Mouse (Mus musculus): Measurements from ENCODE around the gene Gm11634.
"Not testable (repeated sequence)": the region's sequence is repeated elsewhere in the genome, so short reads cannot be mapped to it uniquely, and the experiment has no call there.

The Gm11634 gene

GRCm38 (mm10) chr11:101616948-101617767 is 18.1 kb upstream of the Gm11634 start:
- DNase-seq, result no peak

- no peak for DNase-seq
These were observed 17.0 kb upstream of the Gm11634 start for GRCm38 (mm10) chr11:101616104-101616503.

- DNase-seq, result no peak
These were observed 16.3 kb upstream of the Gm11634 start for GRCm38 (mm10) chr11:101615380-101615779.

GRCm38 (mm10) chr11:101614116-101614515 is 15.1 kb upstream of the Gm11634 start:
- no peak for DNase-seq

- DNase-seq, result no peak
These were observed 14.5 kb upstream of the Gm11634 start for GRCm38 (mm10) chr11:101613596-101613995.

GRCm38 (mm10) chr11:101610445-101610844 is 11.4 kb upstream of the Gm11634 start:
- DNase-seq, result no peak

GRCm38 (mm10) chr11:101607134-101607533 is 8.1 kb upstream of the Gm11634 start:
- not testable (repeated sequence) for DNase-seq

- DNase-seq, result peak; percentile 88 to 92
These were observed 5.7 kb upstream of the Gm11634 start for GRCm38 (mm10) chr11:101604531-101605453.

- no peak for DNase-seq
These were observed 5.1 kb upstream of the Gm11634 start for GRCm38 (mm10) chr11:101604116-101604515.

- peak; percentile 86 to 87 for DNase-seq
These were observed 3.4 kb upstream of the Gm11634 start for GRCm38 (mm10) chr11:101602491-101602890.

GRCm38 (mm10) chr11:101589989-101590624 is 8.9 kb downstream of the Gm11634 start:
- DNase-seq, result no peak

GRCm38 (mm10) chr11:101589444-101589843 is 9.6 kb downstream of the Gm11634 start:
- peak; percentile 79 to 83 for DNase-seq

GRCm38 (mm10) chr11:101588868-101589267 is 10.2 kb downstream of the Gm11634 start:
- DNase-seq, result no peak

GRCm38 (mm10) chr11:101587676-101588075 is 11.4 kb downstream of the Gm11634 start:
- no peak for DNase-seq

- no peak for DNase-seq
These were observed 13.3 kb downstream of the Gm11634 start for GRCm38 (mm10) chr11:101585805-101586204.

- not testable (repeated sequence) for DNase-seq
These were observed 14.0 kb downstream of the Gm11634 start for GRCm38 (mm10) chr11:101585031-101585430.

- DNase-seq, result no peak
These were observed 15.9 kb downstream of the Gm11634 start for GRCm38 (mm10) chr11:101583205-101583604.

- DNase-seq, result peak; percentile 88
These were observed 16.7 kb downstream of the Gm11634 start, which contains the start of gene Tmem106a for GRCm38 (mm10) chr11:101582054-101583035. Gene Tmem106a (plus strand): TSS chr11:101582242.

GRCm38 (mm10) chr11:101581081-101581764 is 17.8 kb downstream of the Gm11634 start:
- no peak for DNase-seq

- peak in 1 of 2 experiments; percentile 13 for DNase-seq
These were observed 22.9 kb downstream of the Gm11634 start for GRCm38 (mm10) chr11:101576116-101576515.

GRCm38 (mm10) chr11:101568421-101568820 is 30.6 kb downstream of the Gm11634 start:
- no peak for DNase-seq
